Mouse (Mus musculus): ENCODE results near the gene Malrd1.

Gene Malrd1

GRCm38 (mm10) chr2:15526241-15526924, at the start of gene Malrd1:
Gene Malrd1 (plus strand): TSS chr2:15526479.
- no peak for DNase-seq (ENCODE audit: low read depth, low spot score)

- no peak for DNase-seq (ENCODE audit: low read depth, low spot score)
Observed at GRCm38 (mm10) chr2:15538643-15539042, 12.4 kb downstream of the Malrd1 start.

- no peak for DNase-seq (ENCODE audit: low read depth, low spot score)
Observed at GRCm38 (mm10) chr2:15613327-15613948, 87.2 kb downstream of the Malrd1 start.

DNA sequence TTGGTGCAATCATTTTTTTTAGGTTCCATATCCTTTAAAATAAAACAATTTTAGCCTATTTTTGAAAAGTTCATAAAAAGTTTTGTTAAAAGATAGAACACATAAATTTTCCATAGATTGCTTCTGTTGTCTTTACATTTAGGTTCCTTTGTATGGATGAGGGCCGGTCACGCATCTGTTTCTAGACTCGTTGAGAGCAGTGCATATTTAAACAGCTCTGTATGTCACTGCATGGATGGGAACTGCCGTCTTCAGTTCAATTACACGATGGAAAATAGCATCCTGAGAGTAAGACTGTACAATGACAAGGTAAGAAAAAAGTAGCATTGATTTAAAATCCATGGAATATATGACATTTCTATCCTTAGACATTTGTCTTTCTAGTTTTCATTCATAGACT, 87.7 kb downstream of the Malrd1 start:
- no peak for DNase-seq (ENCODE audit: low read depth, low spot score)

- no peak for DNase-seq (ENCODE audit: low read depth, low spot score)
Observed at GRCm38 (mm10) chr2:15635761-15636160, 109.5 kb downstream of the Malrd1 start.

DNA sequence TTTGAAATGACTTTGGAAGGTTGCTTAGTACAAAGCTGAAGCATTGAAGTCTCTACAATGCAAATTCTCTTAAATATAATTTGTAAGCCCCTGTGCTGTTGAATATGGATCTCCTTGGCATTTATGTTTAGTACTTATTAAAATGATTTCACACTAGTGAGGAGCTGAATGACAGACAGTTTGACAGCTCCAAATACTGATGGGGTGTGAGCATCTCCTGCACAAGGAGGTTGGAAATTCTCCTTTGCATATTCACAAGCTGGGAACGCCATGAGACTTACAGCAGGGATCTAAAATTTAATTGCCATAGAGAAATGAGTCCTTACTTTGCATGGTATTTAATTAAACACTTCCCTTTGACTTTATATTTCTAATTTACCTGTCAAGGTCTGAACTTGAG, 117.6 kb downstream of the Malrd1 start:
- DNase-seq (ENCODE audit: low read depth, low spot score), result no peak

- no peak for DNase-seq (ENCODE audit: low read depth, low spot score)
Observed at GRCm38 (mm10) chr2:15656388-15656787, 130.1 kb downstream of the Malrd1 start.

- no peak for DNase-seq (ENCODE audit: low read depth, low spot score)
Observed at GRCm38 (mm10) chr2:15702977-15703376, 176.7 kb downstream of the Malrd1 start.

- DNase-seq (ENCODE audit: low read depth, low spot score), result no peak
Observed at GRCm38 (mm10) chr2:15740945-15741344, 214.7 kb downstream of the Malrd1 start.

- DNase-seq (ENCODE audit: low read depth, low spot score), result no peak
Observed at GRCm38 (mm10) chr2:15744979-15745688, 218.9 kb downstream of the Malrd1 start.

GRCm38 (mm10) chr2:15784818-15785217, 258.5 kb downstream of the Malrd1 start:
- no peak for DNase-seq (ENCODE audit: low read depth, low spot score)

- no peak for DNase-seq (ENCODE audit: low read depth, low spot score)
Observed at GRCm38 (mm10) chr2:15815724-15816123, 289.4 kb downstream of the Malrd1 start.

DNA sequence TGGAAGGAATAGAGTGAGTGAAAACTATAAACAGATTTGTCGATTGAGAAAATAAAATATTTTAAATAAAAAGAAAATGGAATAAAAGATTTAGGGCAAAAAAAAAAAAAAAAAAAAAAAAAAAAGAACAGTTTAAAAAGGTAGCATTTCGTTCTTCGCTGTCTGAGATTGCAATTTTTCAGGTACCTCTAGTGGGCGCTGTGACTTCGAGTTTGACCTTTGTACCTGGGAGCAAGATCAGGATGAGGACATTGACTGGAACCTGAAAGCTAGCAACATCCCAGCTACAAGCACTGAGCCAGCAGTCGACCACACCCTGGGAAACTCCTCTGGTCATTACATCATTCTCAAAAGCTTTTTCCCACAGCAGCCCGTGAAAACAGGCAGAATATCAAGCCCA, 343.1 kb downstream of the Malrd1 start:
- peak; percentile 81 for DNase-seq (ENCODE audit: low read depth, low spot score)

- DNase-seq (ENCODE audit: low read depth, low spot score), result no peak
Observed at GRCm38 (mm10) chr2:15893418-15894120, 367.3 kb downstream of the Malrd1 start.

GRCm38 (mm10) chr2:15925432-15925831, 399.2 kb downstream of the Malrd1 start:
- DNase-seq (ENCODE audit: low read depth, low spot score), result peak; percentile 89

DNA sequence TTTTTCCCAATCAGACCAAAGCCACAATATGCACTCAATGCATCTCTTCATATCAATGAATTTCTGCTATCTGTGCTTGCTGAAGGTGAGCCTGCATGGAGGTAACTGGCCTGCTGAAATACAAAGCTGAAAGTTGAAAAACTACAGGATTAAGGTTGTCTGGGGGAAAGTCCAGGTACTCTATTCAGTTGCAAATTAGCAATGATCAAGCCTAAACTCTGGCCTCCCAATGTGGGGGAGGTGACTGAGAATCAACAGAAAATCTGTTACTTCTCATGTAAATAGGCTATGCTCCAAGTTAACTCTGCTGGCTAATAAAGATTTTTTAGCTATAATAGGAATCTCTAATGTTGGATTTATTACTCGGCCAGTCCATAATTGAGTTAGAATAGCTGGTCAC, 399.8 kb downstream of the Malrd1 start:
- peak; percentile 84 for DNase-seq (ENCODE audit: low read depth, low spot score)

DNA sequence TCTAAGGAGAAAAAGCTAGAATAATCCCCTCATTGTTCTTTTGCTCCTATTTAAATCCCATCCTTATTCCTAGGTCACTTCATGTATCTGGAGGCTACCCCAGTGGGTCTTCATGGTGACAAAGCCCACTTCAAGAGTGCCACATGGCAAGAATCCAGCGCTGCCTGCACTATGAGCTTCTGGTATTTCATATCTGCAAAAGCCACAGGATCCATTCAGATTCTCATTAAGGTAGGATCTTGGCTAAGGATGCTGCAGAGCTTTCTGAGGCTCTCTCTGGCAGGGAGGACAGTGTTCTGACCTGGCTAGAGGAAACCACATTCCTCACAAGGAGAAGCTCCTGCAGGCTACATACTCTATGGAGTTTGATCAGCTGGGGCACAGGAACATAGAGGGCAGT, 405.2 kb downstream of the Malrd1 start:
- DNase-seq (ENCODE audit: low read depth, low spot score), result no peak

DNA sequence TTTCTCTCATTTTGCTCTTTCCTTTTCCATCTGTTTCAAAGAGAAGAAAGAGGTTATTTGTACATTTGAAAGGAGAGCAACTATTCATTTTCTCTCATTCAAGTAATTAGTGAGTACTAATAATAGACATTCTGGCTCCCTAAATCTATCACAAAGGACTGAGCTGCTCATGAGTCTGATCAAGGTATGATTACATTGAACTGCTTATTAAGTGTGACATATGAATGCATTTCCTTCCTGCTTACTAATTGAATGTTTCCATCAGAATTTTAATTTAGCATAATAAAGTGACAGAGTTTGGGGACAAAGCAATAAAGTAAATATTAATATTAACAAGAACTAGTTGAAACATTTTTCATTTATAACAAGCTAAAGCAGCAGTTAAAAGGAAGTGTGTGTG, 405.6 kb downstream of the Malrd1 start:
- DNase-seq (ENCODE audit: low read depth, low spot score), result no peak

DNA sequence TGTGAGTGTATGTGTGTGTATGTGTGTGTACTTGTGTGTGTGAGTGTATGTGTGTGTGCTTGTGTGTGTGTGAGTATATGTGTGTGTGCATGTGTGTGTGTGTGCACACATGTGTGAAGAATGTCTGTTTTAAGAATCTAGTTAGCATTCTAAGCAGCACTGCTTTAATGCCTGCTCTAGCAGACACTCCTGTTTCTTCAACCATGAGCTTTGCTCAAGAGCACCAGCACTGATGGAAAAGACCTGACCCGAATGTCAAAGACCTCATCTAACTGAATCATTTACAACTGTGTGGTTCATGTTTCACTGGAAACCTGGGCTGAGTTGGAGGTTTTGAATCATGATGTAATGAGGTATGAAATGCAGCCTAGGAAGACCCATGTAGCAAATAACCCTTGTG, 406.1 kb downstream of the Malrd1 start:
- DNase-seq (ENCODE audit: low read depth, low spot score), result no peak

GRCm38 (mm10) chr2:16002925-16003324, 476.6 kb downstream of the Malrd1 start:
- DNase-seq (ENCODE audit: low read depth, low spot score), result no peak

DNA sequence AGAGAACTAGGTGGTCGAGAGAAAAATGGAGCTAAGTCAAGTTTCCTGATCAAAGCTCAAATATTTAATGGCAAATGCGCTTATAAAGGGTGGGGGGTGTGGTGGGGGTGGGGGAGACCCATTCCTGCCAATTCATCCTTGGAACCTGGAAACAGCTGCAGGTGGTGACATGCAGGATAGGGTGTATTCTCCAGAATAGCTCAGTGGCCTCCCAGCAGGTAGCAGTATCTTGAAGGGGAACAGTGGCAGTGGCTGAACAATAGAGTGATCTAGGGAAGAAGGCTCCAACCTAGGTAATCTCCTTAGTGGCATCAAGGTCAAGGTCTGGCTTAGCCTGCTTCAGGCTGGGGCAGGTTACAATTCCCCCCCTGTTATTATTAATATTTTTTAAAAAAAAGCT, 490.8 kb downstream of the Malrd1 start:
- peak; percentile 57 for DNase-seq (ENCODE audit: low read depth, low spot score)

GRCm38 (mm10) chr2:16017719-16018118, 491.4 kb downstream of the Malrd1 start:
- peak; percentile 86 for DNase-seq (ENCODE audit: low read depth, low spot score)
